Mouse (Mus musculus): ENCODE results near the gene Csdc2. TPM values are rescaled to one million over a fixed set of nuclear protein-coding genes. Genes with fewer than 3 reads are reported as not detected.

Csdc2 gene
- polyA plus RNA-seq, 1 experiment from 2014 or later = 133 TPM

DNA sequence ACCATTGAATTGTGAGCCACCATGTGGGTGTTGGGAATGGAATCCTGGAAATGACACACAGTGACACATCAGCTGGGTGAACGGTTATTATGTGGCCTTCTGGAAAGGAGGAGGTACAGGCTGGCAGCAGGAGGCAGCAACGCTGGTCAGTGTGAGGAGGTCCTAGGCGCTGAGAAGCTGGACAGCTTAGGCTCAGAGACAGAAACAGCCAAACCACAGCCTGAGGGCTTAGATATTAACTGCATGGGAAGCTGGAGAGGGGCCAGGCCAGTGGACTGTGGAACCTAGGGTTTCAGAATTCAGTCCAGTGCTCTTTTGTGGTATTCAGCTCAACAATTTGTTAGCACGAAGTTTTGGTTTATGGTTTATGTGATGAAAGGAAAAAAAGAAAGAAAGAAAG, 8.8 kb upstream of the Csdc2 start:
- H3K9ac ChIP-seq (replicated peaks) = no peak overlapping the region
- 26% methylated on average over 4 of the region's 4 CpGs for WGBS

DNA sequence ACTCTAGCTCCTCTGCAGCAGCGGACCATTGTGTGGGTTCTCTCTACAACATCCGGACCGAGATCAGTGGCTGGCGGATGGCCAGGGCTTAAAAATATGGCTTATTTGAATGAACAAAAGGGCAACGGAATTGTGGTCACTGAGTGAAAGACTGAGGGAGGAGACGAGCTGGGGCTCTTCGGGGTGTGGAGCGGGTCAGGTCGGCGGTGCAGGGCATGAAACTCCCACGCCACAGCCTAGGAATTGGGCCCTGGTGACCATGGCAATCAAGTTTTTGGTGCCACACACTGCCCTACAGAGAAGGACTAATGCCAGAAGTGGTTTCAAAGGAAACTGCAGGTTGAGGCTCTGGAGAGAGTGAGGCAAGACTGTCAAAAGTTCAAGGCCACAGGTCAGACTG, 8.3 kb upstream of the Csdc2 start:
- peaks cover 31% of the 10 kb centered on the region for H3K4me1 ChIP-seq
- no peak for ATAC-seq (replicated peaks)
- peak overlapping the region; percentile 87 for H3K27ac ChIP-seq (replicated peaks)
- H3K9ac ChIP-seq (replicated peaks) = no peak overlapping the region
- H3K4me3 ChIP-seq = no peak overlapping the region
- H3K9me3 ChIP-seq = no peaks in the 10 kb centered on the region
- H3K4me2 ChIP-seq (replicated peaks) = no peak overlapping the region
- 24% methylated on average over 11 of the region's 11 CpGs for WGBS
- no peaks in the 10 kb centered on the region; the same call in 1 of the 2 replicates for H3K36me3 ChIP-seq
- H3K27me3 ChIP-seq = no peaks in the 10 kb centered on the region

More for the DNA sequence above, 8.8 kb upstream of the Csdc2 start:
- Histone ChIP-seq H3K9me3 (no peaks in the 10 kb centered on the region), H3K36me3 (no peaks in the 10 kb centered on the region; the same call in 1 of the 2 replicates), H3K4me1 (peaks cover 31% of the 10 kb centered on the region), H3K27me3 (no peaks in the 10 kb centered on the region), H3K4me2 (replicated peaks) (no peak overlapping the region), H3K4me3 (no peak overlapping the region), H3K27ac (replicated peaks) (peak overlapping the region; percentile 87)
- no peak for ATAC-seq (replicated peaks)

DNA sequence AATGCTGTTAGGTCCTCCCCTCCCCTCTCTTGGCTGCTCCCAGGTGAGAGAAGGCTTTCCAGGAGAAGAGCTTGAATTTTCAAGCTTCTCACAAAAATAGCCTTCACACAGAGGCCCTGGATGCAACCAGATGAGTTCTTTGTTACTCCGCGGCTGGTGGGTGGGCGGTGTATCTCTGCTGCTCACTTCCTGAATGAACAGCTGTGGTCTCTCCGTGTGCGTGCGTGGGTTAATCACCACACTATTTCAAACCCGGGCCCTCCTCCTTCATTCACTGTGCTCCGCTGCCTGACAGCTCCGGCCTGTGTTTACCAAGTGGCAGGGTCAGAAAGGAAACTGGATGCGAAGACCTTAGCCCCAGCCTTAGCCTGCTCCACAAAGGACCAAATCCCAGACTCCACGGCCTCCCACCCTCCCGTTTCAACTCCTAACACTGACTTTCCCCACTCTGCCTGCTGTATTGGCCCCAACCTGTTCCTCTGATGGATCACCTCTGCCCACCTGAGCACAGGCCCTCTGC, 3.5 kb upstream of the Csdc2 start:
- no peaks in the 10 kb centered on the region for H3K36me3 ChIP-seq
- no peak overlapping the region for H3K4me3 ChIP-seq
- no peak overlapping the region for H3K9ac ChIP-seq (replicated peaks)
- peaks cover 24% of the 10 kb centered on the region for H3K4me1 ChIP-seq
- ATAC-seq (replicated peaks) = no peak
- no peak overlapping the region for H3K4me2 ChIP-seq (replicated peaks)
- H3K9me3 ChIP-seq = no peaks in the 10 kb centered on the region
- WGBS = 29% methylated on average over 12 of the region's 12 CpGs
- H3K27me3 ChIP-seq = no peaks in the 10 kb centered on the region
- H3K27ac ChIP-seq (replicated peaks) = peak overlapping the region; percentile 64

DNA sequence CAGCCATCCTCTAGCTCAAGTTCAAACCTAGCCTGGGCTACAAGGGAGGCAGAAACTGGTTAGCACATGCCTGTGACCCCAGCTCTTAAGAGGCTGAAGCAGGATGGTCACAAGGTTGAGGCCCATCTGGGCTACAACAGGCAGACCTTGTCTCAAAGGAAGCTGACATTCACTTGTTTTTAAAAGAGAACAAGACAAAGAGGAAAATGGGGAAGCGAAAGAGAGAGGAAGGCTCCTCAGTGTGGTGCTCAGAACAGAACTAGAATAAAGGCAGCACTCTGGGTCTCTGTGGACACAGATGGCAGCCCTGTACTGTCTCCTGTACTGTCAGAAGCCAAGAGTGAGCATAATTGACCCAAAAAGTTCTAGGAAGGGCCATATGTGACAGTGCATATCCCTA, 2.6 kb upstream of the Csdc2 start:
- no peaks in the 10 kb centered on the region for H3K27me3 ChIP-seq
- no peak overlapping the region for H3K4me2 ChIP-seq (replicated peaks)
- H3K9ac ChIP-seq (replicated peaks) = no peak overlapping the region
- no peak overlapping the region for H3K27ac ChIP-seq (replicated peaks)
- WGBS = 81% methylated on average over 1 of the region's 1 CpGs
- H3K4me1 ChIP-seq = peaks cover 30% of the 10 kb centered on the region
- no peak for ATAC-seq (replicated peaks)
- no peaks in the 10 kb centered on the region for H3K9me3 ChIP-seq
- H3K36me3 ChIP-seq = no peaks in the 10 kb centered on the region
- H3K4me3 ChIP-seq = no peak overlapping the region

DNA sequence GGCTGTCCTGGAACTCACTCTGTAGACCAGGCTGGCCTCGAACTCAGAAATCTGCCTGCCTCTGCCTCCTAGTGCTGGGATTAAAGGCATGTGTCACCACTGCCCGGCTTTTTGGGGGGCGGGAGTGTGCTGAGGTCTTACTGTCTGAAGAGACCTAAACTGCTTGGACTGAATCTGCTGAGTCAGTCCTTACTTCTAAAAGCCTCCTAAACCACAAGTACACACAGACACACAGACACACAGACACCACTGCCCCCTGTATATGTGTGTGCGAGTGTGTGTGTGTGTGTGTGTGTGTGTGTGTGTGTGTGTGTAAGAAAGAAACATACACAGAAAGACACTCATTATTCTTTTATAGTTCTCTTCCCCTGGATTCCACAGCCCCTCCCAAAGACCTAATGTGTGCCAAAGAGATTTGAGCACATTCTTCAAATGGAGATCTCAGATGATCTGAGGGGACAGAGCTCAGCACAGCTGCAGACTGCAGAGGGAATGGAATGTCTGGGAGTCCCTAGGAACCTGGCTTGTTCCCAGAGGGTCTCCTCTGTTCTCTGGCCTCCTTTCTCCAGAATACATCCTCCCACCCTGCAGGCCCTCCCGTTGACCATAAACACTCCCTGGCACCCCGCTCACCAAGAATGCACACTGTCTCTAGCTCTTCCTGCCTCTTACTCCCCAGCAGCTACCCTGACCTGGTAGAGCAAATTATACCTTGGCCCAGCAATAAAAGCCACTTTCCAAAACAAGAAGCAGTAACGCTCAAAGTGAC, 506 bp upstream of the Csdc2 start:
- Histone ChIP-seq H3K36me3 (no peaks in the 10 kb centered on the region; the same call in 1 of the 2 replicates), H3K27ac (replicated peaks) (peak overlapping the region; percentile 85), H3K27me3 (no peaks in the 10 kb centered on the region), H3K4me3 (peak overlapping the region; percentile 57), H3K4me1 (peaks cover 37% of the 10 kb centered on the region), H3K9me3 (no peaks in the 10 kb centered on the region), H3K9ac (replicated peaks) (peak overlapping the region; percentile 68), H3K4me2 (replicated peaks) (peak overlapping the region; percentile 79)
- ATAC-seq (replicated peaks) = peak; percentile 3; the same call in 1 of the 2 replicates
- WGBS = 61% methylated on average over 7 of the region's 7 CpGs

DNA sequence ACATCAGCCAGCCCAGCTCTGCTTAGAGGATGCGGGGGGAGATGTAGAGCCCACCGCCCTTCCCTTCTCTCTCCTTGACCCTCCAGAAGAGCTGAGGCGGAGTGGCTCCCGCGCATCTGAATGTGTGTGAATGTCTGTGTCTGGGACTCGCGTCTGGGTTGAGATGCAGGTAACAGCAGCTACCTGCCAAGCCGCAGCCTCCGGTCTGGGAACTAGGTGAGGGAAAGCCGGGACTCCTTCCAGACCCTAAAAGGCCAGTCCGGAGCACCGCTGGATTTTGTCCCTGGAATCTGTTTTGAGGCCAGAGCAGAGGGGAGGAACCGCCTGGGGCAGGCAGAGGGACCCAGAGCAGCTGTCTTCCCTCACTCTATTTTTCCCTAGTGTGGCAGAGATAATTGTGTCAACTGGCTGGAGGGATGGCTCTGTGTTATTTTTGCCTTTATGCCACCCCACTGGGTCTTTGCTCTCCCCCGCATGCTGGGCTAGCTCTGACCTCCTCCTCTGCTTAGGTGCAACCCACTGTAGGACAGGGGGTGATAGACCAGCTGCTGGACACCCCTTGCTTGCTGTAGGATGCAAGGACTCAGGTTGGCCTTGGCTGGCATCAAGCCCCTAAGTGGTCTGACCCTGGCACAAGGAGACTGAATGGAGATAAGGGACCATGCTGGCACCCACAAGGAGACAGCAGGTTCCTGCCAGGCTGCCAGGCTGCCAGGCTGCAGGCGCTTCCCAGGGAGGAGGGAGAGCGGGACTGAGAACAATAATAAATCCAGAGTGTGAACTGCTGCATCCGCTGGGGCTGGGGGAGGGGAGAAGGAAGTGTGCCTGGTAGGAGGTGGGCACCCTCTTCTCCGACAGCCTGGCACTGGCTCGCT, 776 bp downstream of the Csdc2 start:
- H3K9me3 ChIP-seq = no peaks in the 10 kb centered on the region
- no peaks in the 10 kb centered on the region; the same call in 1 of the 2 replicates for H3K36me3 ChIP-seq
- H3K4me3 ChIP-seq = peak overlapping the region; percentile 57
- H3K4me2 ChIP-seq (replicated peaks) = peak overlapping the region; percentile 79
- WGBS = 9% methylated on average over 19 of the region's 19 CpGs
- ATAC-seq (replicated peaks) = peak; percentile 50
- H3K4me1 ChIP-seq = peaks cover 37% of the 10 kb centered on the region
- peak overlapping the region; percentile 85 for H3K27ac ChIP-seq (replicated peaks)
- no peaks in the 10 kb centered on the region for H3K27me3 ChIP-seq
- peak overlapping the region; percentile 68 for H3K9ac ChIP-seq (replicated peaks)

DNA sequence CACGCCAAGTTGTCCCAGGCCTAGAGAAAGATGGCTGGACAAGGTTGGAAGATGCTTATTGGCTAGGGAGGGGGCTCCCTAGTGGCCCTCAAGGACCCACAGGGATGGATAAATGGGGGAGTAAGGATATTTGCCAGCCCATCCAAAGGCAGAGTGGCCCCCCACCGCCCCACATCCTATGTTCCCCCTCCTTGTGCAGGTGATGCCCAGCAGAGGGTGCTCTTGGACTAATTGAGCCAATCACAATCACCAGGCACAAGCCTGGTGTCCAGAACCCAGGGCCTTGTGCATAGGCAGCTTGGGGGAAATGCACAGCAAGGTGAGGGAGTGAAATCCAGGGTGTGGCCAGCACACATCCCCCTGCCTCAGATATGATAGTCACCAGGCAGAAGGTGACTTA, 1.7 kb downstream of the Csdc2 start:
- Histone ChIP-seq H3K27me3 (no peaks in the 10 kb centered on the region), H3K27ac (replicated peaks) (peak overlapping the region; percentile 85), H3K4me1 (peaks cover 37% of the 10 kb centered on the region), H3K9ac (replicated peaks) (peak overlapping the region; percentile 68), H3K36me3 (no peaks in the 10 kb centered on the region; the same call in 1 of the 2 replicates), H3K4me2 (replicated peaks) (peak overlapping the region; percentile 79), H3K9me3 (no peaks in the 10 kb centered on the region), H3K4me3 (peak overlapping the region; percentile 57)
- 22% methylated on average over 2 of the region's 2 CpGs for WGBS
- ATAC-seq (replicated peaks) = 0 out of 2 replicates have a peak, but pooled peaks have one; percentile 33

DNA sequence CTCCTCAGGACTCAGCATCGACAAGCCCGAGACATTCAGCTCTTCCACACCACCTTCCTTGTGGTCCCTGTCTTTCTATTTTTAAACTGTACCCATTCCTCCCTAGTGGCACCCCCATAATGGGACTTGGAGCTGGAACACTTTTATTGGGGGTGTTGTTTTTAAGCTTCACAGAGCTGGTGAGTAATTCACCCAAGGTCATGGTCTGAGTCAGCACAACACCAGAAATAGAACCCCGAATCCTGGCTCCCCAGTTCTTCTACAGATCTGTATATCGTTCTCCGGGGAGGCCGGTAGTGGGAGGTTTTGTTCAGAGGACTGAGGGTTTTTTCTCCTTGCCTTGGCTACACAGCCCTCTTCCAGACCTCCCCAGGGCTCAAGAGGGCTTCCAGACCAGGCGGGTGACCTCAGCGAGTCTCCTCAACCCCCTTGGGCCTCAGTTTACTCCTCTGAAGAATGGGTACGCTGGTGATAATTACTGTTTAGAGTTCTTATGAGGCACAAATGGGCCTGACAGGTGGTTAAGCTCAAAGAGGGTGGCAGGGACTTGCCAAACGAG, 2.7 kb downstream of the Csdc2 start:
- Histone ChIP-seq H3K27ac (replicated peaks) (no peak overlapping the region), H3K36me3 (no peaks in the 10 kb centered on the region; the same call in 1 of the 2 replicates), H3K4me2 (replicated peaks) (no peak overlapping the region), H3K9ac (replicated peaks) (no peak overlapping the region), H3K9me3 (no peaks in the 10 kb centered on the region), H3K4me3 (no peak overlapping the region), H3K4me1 (peaks cover 39% of the 10 kb centered on the region), H3K27me3 (no peaks in the 10 kb centered on the region)
- ATAC-seq (replicated peaks) = no peak
- 87% methylated on average over 10 of the region's 10 CpGs for WGBS

DNA sequence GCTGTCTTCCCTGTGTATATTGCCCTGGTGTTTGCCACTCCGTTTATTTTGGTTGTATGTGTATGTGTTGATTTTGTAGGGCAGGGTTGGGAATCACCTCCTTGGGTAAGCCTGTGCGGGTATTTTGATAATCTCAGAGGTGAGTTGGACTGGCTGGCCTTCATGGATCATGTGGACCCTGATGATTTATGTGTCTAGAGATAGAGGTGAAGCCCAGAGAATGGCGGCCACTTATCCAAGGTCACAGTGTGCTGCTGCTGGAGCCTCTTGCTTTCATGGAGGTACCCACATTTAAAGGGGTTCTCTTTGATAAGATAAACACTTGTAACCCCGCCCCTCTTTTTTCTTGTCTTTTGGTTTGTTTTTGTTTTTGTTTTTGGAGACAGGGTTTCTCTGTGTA, 3.2 kb downstream of the Csdc2 start:
- Histone ChIP-seq H3K27ac (replicated peaks) (no peak overlapping the region), H3K36me3 (no peaks in the 10 kb centered on the region; the same call in 1 of the 2 replicates), H3K4me3 (no peak overlapping the region), H3K9ac (replicated peaks) (no peak overlapping the region), H3K27me3 (no peaks in the 10 kb centered on the region), H3K9me3 (no peaks in the 10 kb centered on the region), H3K4me2 (replicated peaks) (no peak overlapping the region), H3K4me1 (peaks cover 39% of the 10 kb centered on the region)
- no peak for ATAC-seq (replicated peaks)
- WGBS = 92% methylated on average over 4 of the region's 4 CpGs

DNA sequence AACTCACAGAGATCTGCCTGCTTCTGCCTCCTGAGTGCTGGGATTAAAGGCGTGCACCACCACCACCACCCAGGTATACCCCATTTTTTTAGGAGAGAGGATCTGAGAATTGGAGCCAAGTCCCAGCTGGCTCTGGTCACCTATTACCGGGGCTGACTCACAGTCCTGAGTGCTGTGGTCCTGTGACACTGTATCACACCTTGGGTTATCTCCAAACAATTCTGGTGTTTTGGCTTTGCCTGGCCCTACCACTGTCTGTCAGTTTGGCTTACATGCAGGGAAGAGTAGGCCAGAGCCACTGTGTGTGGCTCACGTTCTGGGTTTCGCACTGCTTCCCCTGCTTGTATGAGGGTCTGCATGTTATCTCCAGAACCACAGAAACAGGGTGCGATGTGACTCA, 3.7 kb downstream of the Csdc2 start:
- H3K4me3 ChIP-seq = no peak overlapping the region
- no peaks in the 10 kb centered on the region for H3K27me3 ChIP-seq
- H3K9me3 ChIP-seq = no peaks in the 10 kb centered on the region
- H3K4me2 ChIP-seq (replicated peaks) = no peak overlapping the region
- H3K4me1 ChIP-seq = peaks cover 39% of the 10 kb centered on the region
- H3K36me3 ChIP-seq = no peaks in the 10 kb centered on the region; the same call in 1 of the 2 replicates
- H3K9ac ChIP-seq (replicated peaks) = no peak overlapping the region
- WGBS = 91% methylated on average over 5 of the region's 5 CpGs
- ATAC-seq (replicated peaks) = no peak
- no peak overlapping the region for H3K27ac ChIP-seq (replicated peaks)

DNA sequence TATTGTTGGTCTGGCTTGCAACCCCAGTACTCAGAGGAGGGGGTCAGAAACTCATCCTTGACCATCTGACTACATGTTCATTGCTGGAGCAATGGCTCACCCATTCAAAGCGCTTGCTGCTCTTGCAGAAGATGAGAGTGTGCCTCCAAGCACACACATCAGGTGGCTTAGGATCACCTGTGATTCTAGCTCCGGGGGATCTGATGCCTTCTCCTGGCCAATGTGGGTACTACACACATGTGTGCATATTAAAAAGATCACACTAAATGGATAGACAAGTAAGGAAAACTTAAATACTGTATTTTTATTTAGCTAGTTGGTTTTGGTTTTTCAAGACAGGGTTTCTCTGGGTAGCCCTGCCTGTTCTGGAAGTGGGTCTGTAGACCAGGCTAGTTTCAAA, 4.5 kb downstream of the Csdc2 start:
- Histone ChIP-seq H3K4me3 (no peak overlapping the region), H3K4me2 (replicated peaks) (no peak overlapping the region), H3K4me1 (peaks cover 39% of the 10 kb centered on the region), H3K27ac (replicated peaks) (no peak overlapping the region), H3K9ac (replicated peaks) (no peak overlapping the region), H3K9me3 (no peaks in the 10 kb centered on the region), H3K36me3 (no peaks in the 10 kb centered on the region; the same call in 1 of the 2 replicates), H3K27me3 (no peaks in the 10 kb centered on the region)
- 93% methylated on average over 2 of the region's 2 CpGs for WGBS
- ATAC-seq (replicated peaks) = no peak

Data from forebrain, embryonic 15.5 days (tissue).